ENCODE assay signal across 7 mouse cellular contexts in genomic region chr8:104510134-104510533, GRCm38 (mm10). TPM values are rescaled to one million over a fixed set of nuclear protein-coding genes. Genes with fewer than 3 reads are reported as not detected.
DNase-seq lines count a peak whose midpoint lies in the region; ATAC-seq lines count a peak whose summit lies in the region.

No protein-coding gene starts in this region.

- no peaks in the 10 kb centered on the region for H3K9me3 ChIP-seq in hindbrain, embryonic 10.5 days
- H3K9me3 ChIP-seq in hindbrain, embryonic 11.5 days (ENCODE audit: control insufficient read depth, low read length) = no peaks in the 10 kb centered on the region
- H3K9me3 ChIP-seq in forebrain, embryonic 12.5 days = no peaks in the 10 kb centered on the region
- H3K9me3 ChIP-seq in intestine, embryonic 14.5 days (ENCODE audit: control insufficient read depth, low read length) = no peaks in the 10 kb centered on the region
- no peaks in the 10 kb centered on the region for H3K9me3 ChIP-seq in midbrain, embryonic 16.5 days (replicated peaks; ENCODE audit: control insufficient read depth, low read length, poor library complexity, severe bottlenecking)

- DNase-seq in hindbrain, embryonic 10.5 days (ENCODE audit: low spot score) = no peak
- no peak for DNase-seq in hindbrain, embryonic 11.5 days (ENCODE audit: low spot score)
- DNase-seq in intestine, embryonic 14.5 days (ENCODE audit: low spot score) = peak; percentile 53
- DNase-seq in ovary, adult 18-20 months (ENCODE audit: low spot score) = no peak
- DNase-seq in adrenal gland, adult 2 months = no peak

- H3K9ac ChIP-seq in hindbrain, embryonic 11.5 days (ENCODE audit: low read depth, low read length) = no peak overlapping the region
- no peak overlapping the region for H3K9ac ChIP-seq in forebrain, embryonic 12.5 days
- no peak overlapping the region for H3K9ac ChIP-seq in intestine, embryonic 14.5 days (ENCODE audit: low read length)
- H3K9ac ChIP-seq in midbrain, embryonic 16.5 days (ENCODE audit: low read depth, low read length) = no peak overlapping the region; the same call in 1 of the 2 replicates

- ATAC-seq in hindbrain, embryonic 11.5 days (ENCODE audit: low FRiP score) = no peak; the same call in 1 of the 2 replicates
- peak; percentile 23; the same call in 1 of the 2 replicates for ATAC-seq in forebrain, embryonic 12.5 days (ENCODE audit: low FRiP score)
- ATAC-seq in intestine, embryonic 14.5 days (replicated peaks; ENCODE audit: low FRiP score, low TSS enrichment, low read depth) = no peak; the same call in 1 of the 2 replicates
- no peak; the same call in 1 of the 2 replicates for ATAC-seq in midbrain, embryonic 16.5 days

- H3K27ac ChIP-seq in hindbrain, embryonic 10.5 days = no peak overlapping the region
- H3K27ac ChIP-seq in hindbrain, embryonic 11.5 days (ENCODE audit: low read depth, low read length) = no peak overlapping the region
- no peak overlapping the region for H3K27ac ChIP-seq in forebrain, embryonic 12.5 days
- H3K27ac ChIP-seq in intestine, embryonic 14.5 days (ENCODE audit: low read depth) = no peak overlapping the region
- H3K27ac ChIP-seq in midbrain, embryonic 16.5 days (ENCODE audit: low read length) = no peak overlapping the region

- H3K27me3 ChIP-seq in hindbrain, embryonic 10.5 days (ENCODE audit: insufficient read depth, poor library complexity, severe bottlenecking) = no peaks in the 10 kb centered on the region
- no peaks in the 10 kb centered on the region for H3K27me3 ChIP-seq in hindbrain, embryonic 11.5 days (ENCODE audit: control insufficient read depth, insufficient read depth, low read length)
- H3K27me3 ChIP-seq in forebrain, embryonic 12.5 days = no peaks in the 10 kb centered on the region
- H3K27me3 ChIP-seq in intestine, embryonic 14.5 days (replicated peaks; ENCODE audit: control insufficient read depth, insufficient read depth, low read length) = no peaks in the 10 kb centered on the region
- H3K27me3 ChIP-seq in midbrain, embryonic 16.5 days (ENCODE audit: control insufficient read depth, insufficient read depth, low read depth, low read length) = no peaks in the 10 kb centered on the region

- WGBS in hindbrain, embryonic 10.5 days = 73% methylated on average over 3 of the region's 3 CpGs
- 85% methylated on average over 3 of the region's 3 CpGs for WGBS in hindbrain, embryonic 11.5 days
- WGBS in forebrain, embryonic 12.5 days = 83% methylated on average over 3 of the region's 3 CpGs
- 81% methylated on average over 3 of the region's 3 CpGs for WGBS in intestine, embryonic 14.5 days
- WGBS in midbrain, embryonic 16.5 days = 77% methylated on average over 3 of the region's 3 CpGs

- H3K4me3 ChIP-seq in hindbrain, embryonic 10.5 days = peak overlapping the region; percentile 70
- H3K4me3 ChIP-seq in hindbrain, embryonic 11.5 days (ENCODE audit: low read depth, low read length) = no peak overlapping the region
- peak overlapping the region; percentile 56; the same call in 1 of the 2 replicates for H3K4me3 ChIP-seq in forebrain, embryonic 12.5 days (replicated peaks)
- 0 out of 2 replicates have a peak overlapping the region, but pooled peaks have one; percentile 52 for H3K4me3 ChIP-seq in intestine, embryonic 14.5 days (ENCODE audit: low read depth, low read length)
- H3K4me3 ChIP-seq in midbrain, embryonic 16.5 days (ENCODE audit: low read depth, low read length) = peak overlapping the region; percentile 73

- H3K4me2 ChIP-seq in hindbrain, embryonic 11.5 days (replicated peaks; ENCODE audit: low read depth, low read length) = no peak overlapping the region; the same call in 1 of the 2 replicates
- H3K4me2 ChIP-seq in forebrain, embryonic 12.5 days = peak overlapping the region; percentile 100
- no peak overlapping the region for H3K4me2 ChIP-seq in intestine, embryonic 14.5 days (ENCODE audit: low read length)
- peak overlapping the region; percentile 100 for H3K4me2 ChIP-seq in midbrain, embryonic 16.5 days (ENCODE audit: low read length)

- H3K36me3 ChIP-seq in hindbrain, embryonic 10.5 days = peaks cover 35% of the 10 kb centered on the region
- no peaks in the 10 kb centered on the region for H3K36me3 ChIP-seq in hindbrain, embryonic 11.5 days (ENCODE audit: control insufficient read depth, insufficient read depth, low read length)
- H3K36me3 ChIP-seq in forebrain, embryonic 12.5 days (replicated peaks) = peaks cover 25% of the 10 kb centered on the region
- H3K36me3 ChIP-seq in intestine, embryonic 14.5 days (ENCODE audit: control insufficient read depth, insufficient read depth, low read length) = peaks cover 41% of the 10 kb centered on the region
- H3K36me3 ChIP-seq in midbrain, embryonic 16.5 days (ENCODE audit: control insufficient read depth, insufficient read depth, low read length) = peaks cover 12% of the 10 kb centered on the region

- peaks cover 13% of the 10 kb centered on the region for H3K4me1 ChIP-seq in hindbrain, embryonic 10.5 days (replicated peaks)
- H3K4me1 ChIP-seq in hindbrain, embryonic 11.5 days (replicated peaks; ENCODE audit: control insufficient read depth, insufficient read depth, low read length) = no peaks in the 10 kb centered on the region
- H3K4me1 ChIP-seq in forebrain, embryonic 12.5 days = peaks cover 13% of the 10 kb centered on the region
- no peaks in the 10 kb centered on the region; the same call in 1 of the 2 replicates for H3K4me1 ChIP-seq in intestine, embryonic 14.5 days (replicated peaks; ENCODE audit: control insufficient read depth, insufficient read depth, low read length)
- H3K4me1 ChIP-seq in midbrain, embryonic 16.5 days (ENCODE audit: control insufficient read depth, insufficient read depth, low read length) = no peaks in the 10 kb centered on the region

RNA-seq across cellular contexts. Expression of gene Terb1, which starts 0.4 kb away (rescaled TPM):
- polyA plus RNA-seq in hindbrain, embryonic 10.5 days (2016; fragmentation: Nextera tagmentation; extraction: Ambion mirVana) = 0.12 and 0.29 TPM in 2 replicates
- polyA plus RNA-seq in hindbrain, embryonic 11.5 days (2014; fragmentation: Nextera tagmentation; extraction: Ambion mirVana) = 0.10 TPM in 1 of 2 replicates, not detected in the other
- 0.18 and 0.32 TPM in 2 replicates for polyA plus RNA-seq in forebrain, embryonic 12.5 days (2016; fragmentation: Nextera tagmentation; extraction: Ambion mirVana)
- 0.34 and 0.36 TPM in 2 replicates for polyA plus RNA-seq in intestine, embryonic 14.5 days (2014; fragmentation: Nextera tagmentation; extraction: Ambion mirVana)
- 0.70 and 0.81 TPM in 2 replicates for polyA plus RNA-seq in midbrain, embryonic 16.5 days (2015; fragmentation: Nextera tagmentation; extraction: Ambion mirVana)
- total RNA-seq in adrenal gland, adult 2 months (2021) = not detected
- not detected in 2 replicates for polyA plus RNA-seq in adrenal gland, adult 2 months (2012; rRNA removed)

RNA-seq across cellular contexts. Expression of gene Nae1, which starts 24.3 kb away (rescaled TPM):
- 121 and 126 TPM in 2 replicates for polyA plus RNA-seq in hindbrain, embryonic 10.5 days (2016; fragmentation: Nextera tagmentation; extraction: Ambion mirVana)
- polyA plus RNA-seq in hindbrain, embryonic 11.5 days (2014; fragmentation: Nextera tagmentation; extraction: Ambion mirVana) = 140 TPM in 2 replicates
- polyA plus RNA-seq in forebrain, embryonic 12.5 days (2016; fragmentation: Nextera tagmentation; extraction: Ambion mirVana) = 124 and 128 TPM in 2 replicates
- polyA plus RNA-seq in intestine, embryonic 14.5 days (2014; fragmentation: Nextera tagmentation; extraction: Ambion mirVana) = 85.8 and 98.9 TPM in 2 replicates
- 106 and 110 TPM in 2 replicates for polyA plus RNA-seq in midbrain, embryonic 16.5 days (2015; fragmentation: Nextera tagmentation; extraction: Ambion mirVana)
- total RNA-seq in adrenal gland, adult 2 months (2021) = 10 to 100 TPM; 31.1 to 40.8 TPM
- polyA plus RNA-seq in adrenal gland, adult 2 months (2012; rRNA removed) = 1.1 and 2.0 TPM in 2 replicates

RNA-seq across cellular contexts. Expression of gene Car7, which starts 24.4 kb away (rescaled TPM):
- 0.90 and 1.4 TPM in 2 replicates for polyA plus RNA-seq in hindbrain, embryonic 10.5 days (2016; fragmentation: Nextera tagmentation; extraction: Ambion mirVana)
- polyA plus RNA-seq in hindbrain, embryonic 11.5 days (2014; fragmentation: Nextera tagmentation; extraction: Ambion mirVana) = 0.42 and 0.52 TPM in 2 replicates
- 1.5 and 1.6 TPM in 2 replicates for polyA plus RNA-seq in forebrain, embryonic 12.5 days (2016; fragmentation: Nextera tagmentation; extraction: Ambion mirVana)
- 0.92 and 2.0 TPM in 2 replicates for polyA plus RNA-seq in intestine, embryonic 14.5 days (2014; fragmentation: Nextera tagmentation; extraction: Ambion mirVana)
- polyA plus RNA-seq in midbrain, embryonic 16.5 days (2015; fragmentation: Nextera tagmentation; extraction: Ambion mirVana) = 3.5 and 4.6 TPM in 2 replicates
- 1 to 10 TPM; 1.9 to 4.2 TPM for total RNA-seq in adrenal gland, adult 2 months (2021)
- 13.4 and 14.5 TPM in 2 replicates for polyA plus RNA-seq in adrenal gland, adult 2 months (2012; rRNA removed)

Comparison
In these comparisons a context has a peak if more than half of its experiments do, and no peak if none do; other contexts are left out.
1. H3K4me2 ChIP-seq: peak in forebrain, embryonic 12.5 days (single experiment) and midbrain, embryonic 16.5 days (single experiment); none in hindbrain, embryonic 11.5 days (single experiment) and intestine, embryonic 14.5 days (single experiment).
2. RNA of gene Nae1, which starts 24.3 kb away (polyA plus RNA-seq): 140 TPM in hindbrain, embryonic 11.5 days, 124 to 128 TPM in forebrain, embryonic 12.5 days, 121 to 126 TPM in hindbrain, embryonic 10.5 days, 106 to 110 TPM in midbrain, embryonic 16.5 days and 85.8 to 98.9 TPM in intestine, embryonic 14.5 days; 1.1 to 2.0 TPM in adrenal gland, adult 2 months; every median in the first group is over 10 times any median in the second.